Mouse (Mus musculus) lung, postnatal 0 days (tissue): ENCODE measurements around the gene Defb48.

Experiments
- CTCF ChIP-seq: IDR thresholded peaks from 2 replicates; pipeline ENCODE4 v1.5.1; 2016; ENCODE audit warnings: antibody characterized with exemption, mild to moderate bottlenecking
- EP300 ChIP-seq: IDR thresholded peaks from 2 replicates; pipeline ENCODE4 v1.6.1; 2016; ENCODE audit warnings: antibody characterized with exemption, mild to moderate bottlenecking, control low read depth

GRCm38 (mm10) chr14:62998977-62999376 lies 14.7 kb upstream of the Defb48 start:
- TF ChIP-seq CTCF, result no peak
- no peak for TF ChIP-seq EP300
